Mouse (Mus musculus): ENCODE measurements around the gene Nrp1. TPM values are rescaled to one million over a fixed set of nuclear protein-coding genes. Genes with fewer than 3 reads are reported as not detected.

Gene Nrp1
- polyA plus RNA-seq, 1 experiment from 2014 or later: 62.6 TPM

DNA sequence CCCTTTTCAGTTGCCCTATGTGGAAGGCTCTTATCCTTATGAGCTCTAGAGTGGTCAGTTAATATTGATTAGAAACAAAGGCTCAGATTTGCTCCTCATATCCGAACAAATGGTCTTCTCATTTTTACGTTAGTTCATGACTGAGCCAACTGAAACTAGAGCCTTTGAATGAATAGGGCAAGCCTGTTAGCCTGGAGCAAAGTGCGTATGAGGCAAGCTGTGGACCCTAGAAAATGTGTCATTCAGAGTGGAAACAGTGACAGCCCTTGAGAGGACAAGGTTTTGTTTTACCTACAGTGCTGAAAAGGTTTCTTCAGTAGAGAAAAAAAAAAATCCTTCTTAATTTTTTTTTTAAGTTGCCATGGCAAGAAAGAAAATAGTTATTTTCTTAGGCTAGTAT lies 124.9 kb downstream of the Nrp1 start:
- H3K4me1 ChIP-seq: peaks cover 32% of the 10 kb centered on the region
- 87% methylated on average over 3 of the region's 3 CpGs for WGBS
- no peak overlapping the region for H3K4me3 ChIP-seq
- H3K27me3 ChIP-seq (ENCODE audit: low read depth, poor library complexity, severe bottlenecking): no peaks in the 10 kb centered on the region
- H3K36me3 ChIP-seq: peaks cover 30% of the 10 kb centered on the region
- no peaks in the 10 kb centered on the region for H3K9me3 ChIP-seq (replicated peaks)
- DNase-seq (ENCODE audit: low spot score): no peak
- H3K27ac ChIP-seq: no peak overlapping the region

DNA sequence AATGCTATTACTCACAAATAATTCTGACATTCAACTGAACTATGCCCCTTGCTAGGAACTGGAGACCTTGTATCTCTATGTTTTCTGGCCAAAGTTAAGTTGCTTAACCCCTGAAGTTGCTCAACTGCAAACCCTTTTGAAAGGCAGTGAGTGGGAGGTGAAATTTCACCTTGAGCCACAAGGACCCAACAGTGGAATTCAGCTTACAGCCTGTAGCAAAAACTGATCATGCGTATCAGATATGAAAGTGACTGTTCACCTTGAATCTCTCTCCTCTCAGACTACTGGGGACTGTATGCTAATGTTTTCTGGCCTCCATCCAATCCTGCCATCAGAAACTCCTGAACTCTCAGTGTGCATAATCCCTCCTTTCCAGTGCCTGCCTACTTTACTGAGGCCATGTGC lies 126.3 kb downstream of the Nrp1 start:
- Histone ChIP-seq H3K36me3 (peaks cover 33% of the 10 kb centered on the region), H3K4me3 (no peak overlapping the region), H3K9me3 (replicated peaks) (no peaks in the 10 kb centered on the region), H3K4me1 (peaks cover 43% of the 10 kb centered on the region), H3K27me3 (ENCODE audit: low read depth, poor library complexity, severe bottlenecking) (no peaks in the 10 kb centered on the region), H3K27ac (no peak overlapping the region)
- no peak for DNase-seq (ENCODE audit: low spot score)
- 96% methylated on average over 1 of the region's 1 CpGs for WGBS

DNA sequence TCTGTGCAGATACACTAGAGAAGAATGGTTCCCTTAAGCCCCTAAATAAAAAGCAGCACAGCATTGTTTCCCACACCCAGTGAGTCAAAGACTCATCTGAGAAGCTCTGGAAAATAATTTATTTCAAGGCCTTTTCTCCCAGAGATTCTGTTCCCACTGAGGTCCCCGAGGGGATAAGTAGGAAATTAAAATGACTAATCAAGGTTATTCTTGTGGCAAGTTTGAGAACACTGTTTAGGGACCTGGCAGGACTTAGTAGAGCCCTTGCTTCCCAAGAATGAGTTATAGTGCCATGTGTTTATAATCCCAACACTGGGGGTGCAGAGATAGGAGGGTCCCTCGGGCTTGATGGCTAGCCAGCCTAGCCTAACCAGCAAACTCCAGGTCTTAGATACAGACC lies 127.6 kb downstream of the Nrp1 start:
- H3K4me1 ChIP-seq: peaks cover 57% of the 10 kb centered on the region
- no peak overlapping the region for H3K27ac ChIP-seq
- 79% methylated on average over 2 of the region's 2 CpGs for WGBS
- DNase-seq (ENCODE audit: low spot score): no peak
- peaks cover 28% of the 10 kb centered on the region for H3K36me3 ChIP-seq
- H3K27me3 ChIP-seq (ENCODE audit: low read depth, poor library complexity, severe bottlenecking): no peaks in the 10 kb centered on the region
- no peaks in the 10 kb centered on the region for H3K9me3 ChIP-seq (replicated peaks)
- H3K4me3 ChIP-seq: no peak overlapping the region

DNA sequence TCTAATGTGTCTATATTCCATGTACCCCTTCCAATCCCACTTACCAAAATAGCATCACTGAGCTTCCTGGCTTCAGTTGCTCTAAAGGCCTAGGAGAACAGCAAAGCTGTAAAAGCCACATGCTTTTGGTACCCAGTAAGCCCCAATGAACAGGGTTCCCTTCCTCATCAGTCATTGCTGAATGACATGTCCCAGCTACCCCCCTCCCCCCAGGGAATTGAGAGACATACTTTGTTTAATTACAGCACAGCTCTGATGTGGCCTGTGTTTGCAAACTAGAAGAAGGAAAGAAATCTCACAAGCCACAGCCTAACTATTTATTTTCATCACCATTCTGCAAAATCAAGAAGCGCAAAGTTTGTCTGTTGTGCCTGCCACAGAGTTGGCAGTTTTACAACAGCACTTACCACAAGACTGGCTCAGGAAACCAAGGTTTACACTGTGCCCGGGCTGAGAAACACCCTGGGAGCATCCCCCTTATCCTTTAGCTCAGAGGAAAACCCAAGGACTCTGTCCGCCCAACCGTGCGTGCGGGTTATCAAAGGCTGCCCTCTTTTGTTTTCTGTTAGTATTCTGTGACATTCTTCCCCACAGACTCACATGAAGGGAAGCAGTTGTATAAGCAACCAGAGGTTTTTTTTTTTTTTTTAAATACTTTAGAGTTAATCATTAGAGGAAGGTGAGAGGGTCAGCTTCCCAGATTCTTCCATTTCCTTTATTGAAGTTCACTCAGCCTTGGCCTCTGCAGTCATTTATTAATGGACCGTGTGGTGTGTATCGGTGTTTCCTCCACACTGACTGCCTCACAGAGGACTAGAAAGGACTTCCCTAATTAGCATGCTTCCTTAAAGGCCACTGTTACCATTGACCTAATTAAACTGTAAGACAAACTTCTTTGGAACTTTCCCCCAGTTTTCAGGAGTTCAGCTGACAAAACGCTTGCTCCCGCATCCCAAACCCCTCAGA lies 129.8 kb downstream of the Nrp1 start:
- Histone ChIP-seq H3K27ac (peak overlapping the region; percentile 68), H3K27me3 (ENCODE audit: low read depth, poor library complexity, severe bottlenecking) (no peaks in the 10 kb centered on the region)

DNA sequence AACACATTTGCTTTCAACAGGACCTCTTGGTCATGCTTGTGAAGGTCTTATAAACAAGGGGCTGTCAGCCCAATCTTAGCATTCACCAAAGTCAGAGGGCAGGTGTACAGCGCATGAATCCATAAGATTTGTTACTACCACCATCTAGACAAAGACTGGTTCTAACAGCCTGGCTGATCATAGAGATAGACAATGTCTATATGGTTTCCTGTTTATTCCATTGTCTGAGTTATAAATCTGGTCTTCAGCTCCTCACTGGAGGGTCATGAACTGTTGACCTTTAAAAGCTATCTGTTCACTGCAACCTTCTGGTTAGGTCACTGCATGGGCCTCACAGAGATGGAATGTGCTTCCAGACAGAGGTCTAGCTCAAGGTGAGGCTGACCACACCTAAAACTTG lies 130.9 kb downstream of the Nrp1 start:
- Histone ChIP-seq H3K4me1 (peaks cover 58% of the 10 kb centered on the region), H3K4me3 (no peak overlapping the region), H3K36me3 (peaks cover 28% of the 10 kb centered on the region), H3K9me3 (replicated peaks) (no peaks in the 10 kb centered on the region), H3K27me3 (ENCODE audit: low read depth, poor library complexity, severe bottlenecking) (no peaks in the 10 kb centered on the region), H3K27ac (peak overlapping the region; percentile 68; the same call in 1 of the 2 replicates)
- 98% methylated on average over 1 of the region's 1 CpGs for WGBS
- DNase-seq (ENCODE audit: low spot score): no peak

More for the DNA sequence above, 129.8 kb downstream of the Nrp1 start:
- H3K4me1 ChIP-seq: peaks cover 59% of the 10 kb centered on the region
- H3K4me3 ChIP-seq: no peak overlapping the region
- no peaks in the 10 kb centered on the region for H3K9me3 ChIP-seq (replicated peaks)
- H3K36me3 ChIP-seq: peaks cover 19% of the 10 kb centered on the region
- peak; percentile 39 for DNase-seq (ENCODE audit: low spot score)
- WGBS: 28% methylated on average over 10 of the region's 10 CpGs

DNA sequence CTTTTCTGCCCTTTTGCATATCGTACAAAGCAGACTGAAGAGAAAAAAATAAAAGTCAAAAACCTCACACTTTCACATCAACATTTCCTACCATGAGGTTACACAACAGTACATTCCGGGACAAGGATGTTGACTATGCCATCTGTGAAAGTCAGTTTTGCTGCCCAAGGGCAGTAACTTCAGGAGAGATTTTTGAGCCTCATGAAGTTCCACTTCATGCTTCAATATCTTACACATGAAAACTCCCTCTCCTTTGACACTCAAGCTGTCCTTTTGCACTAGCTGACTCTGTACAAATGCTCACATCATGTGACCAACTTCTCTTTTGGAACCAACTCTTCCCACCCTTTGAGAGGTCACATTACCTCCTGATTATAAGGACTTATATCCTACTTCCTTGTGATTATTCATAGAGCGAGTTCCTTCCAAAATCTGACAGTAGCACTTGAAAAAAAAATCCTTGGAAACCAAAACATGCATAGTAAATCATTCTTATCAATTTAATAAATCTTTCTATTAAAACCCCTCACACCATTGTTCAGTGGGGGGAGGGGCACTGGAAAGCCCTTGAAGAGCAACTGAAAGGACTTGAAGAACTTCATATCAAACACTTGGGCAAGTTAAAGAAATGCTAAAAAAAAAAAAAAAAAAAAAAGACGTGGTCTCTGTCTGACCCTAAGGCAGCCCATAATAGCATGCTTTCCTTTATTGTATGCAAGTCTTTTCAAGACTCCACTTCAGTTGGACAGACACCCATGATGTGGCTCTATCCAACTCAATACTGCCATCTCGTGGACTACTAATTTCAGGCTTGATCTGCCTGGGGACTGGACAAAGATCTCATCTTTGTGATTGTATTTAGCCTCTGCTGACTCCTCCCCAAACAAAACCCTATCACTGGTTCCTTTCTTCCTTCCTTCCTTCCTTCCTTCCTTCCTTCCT lies 133.0 kb downstream of the Nrp1 start:
- peak; percentile 53 for DNase-seq (ENCODE audit: low spot score)
- Histone ChIP-seq H3K36me3 (peaks cover 34% of the 10 kb centered on the region), H3K4me3 (no peak overlapping the region)

DNA sequence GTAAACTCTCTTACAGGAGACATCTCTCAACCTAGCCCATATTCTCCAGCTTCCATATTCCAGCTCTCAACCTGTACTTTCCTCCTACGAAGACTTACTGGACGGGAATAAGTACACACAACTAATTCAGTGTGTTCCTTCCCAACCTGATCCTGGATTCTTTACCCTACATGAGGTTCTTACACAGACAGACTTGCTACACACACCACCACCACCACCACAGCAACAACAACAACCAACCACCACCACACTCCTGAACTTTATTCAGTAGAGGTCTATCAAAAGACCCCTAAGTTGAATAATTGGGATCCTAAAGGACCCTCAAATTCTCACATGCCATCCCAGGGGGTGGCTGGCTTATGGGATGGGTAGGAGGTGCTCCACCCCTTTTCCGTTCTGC lies 135.4 kb downstream of the Nrp1 start:
- Histone ChIP-seq H3K4me1 (peaks cover 36% of the 10 kb centered on the region), H3K36me3 (peaks cover 44% of the 10 kb centered on the region), H3K9me3 (replicated peaks) (no peaks in the 10 kb centered on the region), H3K27ac (no peak overlapping the region), H3K4me3 (no peak overlapping the region), H3K27me3 (ENCODE audit: low read depth, poor library complexity, severe bottlenecking) (no peaks in the 10 kb centered on the region)
- DNase-seq (ENCODE audit: low spot score): no peak
- 96% methylated on average over 3 of the region's 3 CpGs for WGBS

More for the DNA sequence above, 133.0 kb downstream of the Nrp1 start:
- Histone ChIP-seq H3K9me3 (replicated peaks) (no peaks in the 10 kb centered on the region), H3K27me3 (ENCODE audit: low read depth, poor library complexity, severe bottlenecking) (no peaks in the 10 kb centered on the region), H3K27ac (no peak overlapping the region), H3K4me1 (peaks cover 58% of the 10 kb centered on the region)
- WGBS: 54% methylated on average over 5 of the region's 5 CpGs

DNA sequence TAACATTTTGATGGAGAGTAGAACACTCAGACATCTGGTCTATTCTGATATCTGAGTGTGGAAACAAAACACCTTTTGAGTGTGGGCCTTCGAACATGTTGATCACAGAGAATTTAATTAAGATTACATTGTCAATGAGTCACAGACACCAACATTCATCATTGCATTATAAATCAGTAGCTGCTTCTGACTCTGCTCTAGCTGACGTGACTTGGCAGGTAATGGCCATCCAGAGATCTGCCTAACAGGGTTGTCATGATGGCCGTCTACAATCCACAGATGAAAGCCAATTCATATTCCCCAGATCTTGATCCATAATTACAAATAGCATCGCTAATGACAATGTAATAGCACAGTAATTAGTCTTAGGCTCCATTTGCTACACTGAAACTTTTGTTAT lies 140.4 kb downstream of the Nrp1 start:
- Histone ChIP-seq H3K27me3 (ENCODE audit: low read depth, poor library complexity, severe bottlenecking) (no peaks in the 10 kb centered on the region), H3K9me3 (replicated peaks) (no peaks in the 10 kb centered on the region), H3K4me1 (peaks cover 8% of the 10 kb centered on the region), H3K36me3 (peaks cover 76% of the 10 kb centered on the region), H3K27ac (no peak overlapping the region), H3K4me3 (no peak overlapping the region)
- no peak for DNase-seq (ENCODE audit: low spot score)
- 85% methylated on average over 4 of the region's 4 CpGs for WGBS

DNA sequence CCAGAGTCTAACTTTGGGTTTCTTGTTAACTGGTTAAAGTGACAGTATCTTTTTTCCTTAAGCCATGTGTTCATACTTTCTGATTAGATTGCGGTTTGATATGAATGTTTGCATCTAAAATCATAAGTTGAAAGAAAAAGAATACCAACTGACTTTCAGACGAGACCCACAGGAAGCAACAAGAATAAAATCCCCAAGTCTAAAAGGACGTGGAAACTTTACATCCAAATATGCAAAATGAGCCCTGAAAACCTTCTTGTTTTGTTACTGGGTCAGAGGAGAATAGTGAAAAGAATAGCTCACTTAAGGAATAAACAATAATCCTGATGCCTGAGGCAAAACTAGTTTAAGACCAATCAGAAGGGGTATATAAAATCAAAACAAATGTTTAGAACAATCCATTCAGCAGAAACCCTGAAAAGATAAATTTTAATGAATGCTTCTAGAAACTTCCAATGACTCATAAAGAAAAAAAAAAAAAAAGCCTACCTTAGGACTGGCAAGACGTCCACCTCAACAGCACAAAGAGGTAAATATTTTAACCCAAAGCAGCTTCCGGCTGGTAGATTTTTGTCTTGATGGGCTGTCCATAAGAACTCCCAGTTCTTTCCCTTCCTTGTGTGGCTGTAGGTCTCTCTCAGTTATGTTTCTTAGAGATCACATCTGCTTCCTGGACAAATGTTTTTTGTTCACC lies 145.9 kb downstream of the Nrp1 start:
- Histone ChIP-seq H3K27ac (no peak overlapping the region), H3K9me3 (replicated peaks) (no peaks in the 10 kb centered on the region), H3K4me1 (no peaks in the 10 kb centered on the region), H3K4me3 (no peak overlapping the region), H3K27me3 (ENCODE audit: low read depth, poor library complexity, severe bottlenecking) (no peaks in the 10 kb centered on the region), H3K36me3 (peaks cover 43% of the 10 kb centered on the region)
- 85% methylated on average over 5 of the region's 5 CpGs for WGBS
- no peak for DNase-seq (ENCODE audit: low spot score)

DNA sequence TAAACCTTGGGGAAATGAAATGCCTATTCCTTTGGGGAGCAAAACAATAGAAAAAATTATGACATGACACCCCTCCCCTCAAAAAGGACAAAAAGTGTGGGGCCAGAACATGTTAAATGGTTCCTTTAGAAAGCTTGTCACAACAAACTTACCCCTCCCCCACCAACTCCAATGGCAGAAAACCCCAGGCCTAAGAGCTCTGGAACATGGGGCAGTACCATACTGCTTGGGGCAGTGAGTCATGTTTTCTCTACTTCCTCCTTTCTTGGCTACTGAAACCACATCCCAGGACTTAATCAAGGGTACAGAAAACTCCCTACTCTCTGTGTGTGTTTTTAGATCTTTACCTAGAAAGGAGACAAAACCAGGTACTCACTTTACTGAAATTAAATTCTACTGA lies 147.5 kb downstream of the Nrp1 start:
- no peaks in the 10 kb centered on the region for H3K27me3 ChIP-seq (ENCODE audit: low read depth, poor library complexity, severe bottlenecking)

DNA sequence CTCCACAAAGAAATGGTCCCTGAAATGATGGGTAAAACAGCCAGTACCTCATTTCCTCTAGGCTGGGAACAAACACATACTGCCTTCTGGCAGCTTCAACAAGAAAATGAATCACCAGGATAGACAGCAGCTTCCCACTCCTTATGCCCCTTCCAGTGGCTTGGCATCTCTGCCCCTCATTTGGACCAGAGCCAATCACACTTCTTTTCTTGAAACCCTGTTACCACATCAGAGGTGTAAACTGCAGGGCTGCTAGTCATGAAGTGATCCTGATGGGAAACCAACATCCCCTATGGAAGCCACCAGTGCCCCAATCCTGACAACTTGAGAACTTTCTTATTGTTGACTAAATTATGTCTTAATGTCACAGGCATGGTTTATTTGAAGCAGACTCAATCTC lies 150.3 kb downstream of the Nrp1 start:
- DNase-seq (ENCODE audit: low spot score): no peak

More for the DNA sequence above, 147.5 kb downstream of the Nrp1 start:
- H3K36me3 ChIP-seq: peaks cover 30% of the 10 kb centered on the region
- H3K4me1 ChIP-seq: no peaks in the 10 kb centered on the region
- no peak for DNase-seq (ENCODE audit: low spot score)
- H3K9me3 ChIP-seq (replicated peaks): no peaks in the 10 kb centered on the region
- H3K4me3 ChIP-seq: no peak overlapping the region
- H3K27ac ChIP-seq: no peak overlapping the region

DNA sequence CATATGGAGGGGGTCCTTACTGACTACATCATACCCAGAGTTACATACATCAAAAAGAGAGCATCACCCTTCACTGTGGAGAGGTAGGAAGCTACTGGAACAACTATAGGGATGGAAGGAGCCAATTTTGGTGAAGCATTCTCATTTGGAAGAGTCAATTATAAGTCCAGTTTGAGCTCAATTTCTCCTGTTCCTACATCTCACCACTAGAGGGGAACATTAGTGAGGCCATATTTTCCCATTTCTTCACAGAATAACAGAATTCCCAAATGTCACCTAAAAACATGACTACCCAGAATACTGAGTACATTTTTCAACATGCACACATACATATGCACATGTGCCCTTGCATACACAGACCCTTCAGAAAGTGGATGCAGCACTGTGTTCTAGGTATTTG lies 152.6 kb downstream of the Nrp1 start:
- H3K36me3 ChIP-seq: no peaks in the 10 kb centered on the region
- H3K4me1 ChIP-seq: no peaks in the 10 kb centered on the region
- DNase-seq (ENCODE audit: low spot score): no peak
- no peak overlapping the region for H3K4me3 ChIP-seq
- H3K9me3 ChIP-seq (replicated peaks): no peaks in the 10 kb centered on the region
- H3K27ac ChIP-seq: no peak overlapping the region
- H3K27me3 ChIP-seq (ENCODE audit: low read depth, poor library complexity, severe bottlenecking): no peaks in the 10 kb centered on the region

More for the DNA sequence above, 150.3 kb downstream of the Nrp1 start:
- Histone ChIP-seq H3K4me3 (no peak overlapping the region), H3K27ac (no peak overlapping the region), H3K9me3 (replicated peaks) (no peaks in the 10 kb centered on the region), H3K4me1 (no peaks in the 10 kb centered on the region), H3K27me3 (ENCODE audit: low read depth, poor library complexity, severe bottlenecking) (no peaks in the 10 kb centered on the region), H3K36me3 (peaks cover 3% of the 10 kb centered on the region; the same call in 1 of the 2 replicates)
